Mouse (Mus musculus): ENCODE data around the gene Lin52.

DNA sequence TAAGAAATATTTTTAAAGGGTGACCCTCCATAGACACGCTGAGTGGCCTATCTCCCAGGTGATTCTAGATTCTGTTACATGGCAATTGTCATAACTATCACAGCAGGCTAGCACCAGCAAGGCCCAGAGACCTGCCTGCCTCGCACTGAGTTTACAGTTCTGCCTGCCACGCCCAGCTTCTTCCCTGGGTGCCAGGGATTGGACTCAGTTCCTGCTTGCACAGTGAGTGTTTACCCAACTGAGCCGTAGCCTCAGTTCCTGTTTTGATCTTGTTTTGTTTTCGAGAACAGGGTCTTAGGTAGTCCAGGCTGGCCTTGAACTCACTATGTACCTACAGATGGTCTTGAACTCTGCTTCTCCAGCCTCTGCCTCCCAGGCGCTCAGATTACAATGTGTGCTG lies 116.4 kb downstream of the Lin52 start:
- TF ChIP-seq CTCF (IDR thresholded peaks at IDR 0.05) (no peak), EP300 (IDR thresholded peaks at IDR 0.05) (no peak)
